Mouse (Mus musculus) bone marrow macrophage, adult 2 months (primary cell): ENCODE measurements around the gene Map3k7.

ENCODE experiments used
- CTCF ChIP-seq: IDR thresholded peaks from 2 replicates; pipeline ENCODE4 v1.5.1; 2012; ENCODE audit warnings: low read depth, mild to moderate bottlenecking, low read length, moderate library complexity
- POLR2A ChIP-seq: IDR thresholded peaks from 2 replicates; pipeline ENCODE4 v1.6.1; 2012; ENCODE audit warnings: mild to moderate bottlenecking, low read depth, low read length, borderline replicate concordance

DNA sequence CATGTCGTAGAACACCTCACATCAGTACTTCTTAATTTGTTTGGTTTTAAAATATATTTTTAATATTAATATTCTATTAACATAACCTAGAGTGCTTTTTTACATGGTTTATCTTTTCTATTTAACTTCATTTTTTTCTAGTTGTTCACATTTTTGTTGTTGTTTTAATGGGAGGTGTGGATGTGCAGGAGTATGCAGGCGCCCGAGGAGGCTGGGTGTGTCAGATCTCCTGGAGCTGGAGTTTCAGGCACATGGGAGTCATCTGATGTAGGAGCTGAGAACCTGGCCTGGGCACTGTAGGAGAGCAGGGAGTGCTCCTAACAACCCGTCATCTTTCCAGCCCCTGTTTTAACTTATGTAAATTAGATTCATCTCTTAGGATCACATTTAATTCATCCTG is 44.2 kb downstream of the Map3k7 start:
- TF ChIP-seq POLR2A (no peak), CTCF (no peak)
